Mouse (Mus musculus) T-helper 1 cell (primary cell): ENCODE data around the gene Gsto1.

Source experiments
- in situ Hi-C: fragments of 300-600 bp; cut with MboI, MseI; formaldehyde crosslinking; loops from one replicate; pipeline ENCODE4 v1.15.1; 2025; ENCODE audit warnings: high pct_unique_total_duplicates

The Gsto1 gene

GRCm38 (mm10) chr19:47888037-47888436 is 33.3 kb downstream of the Gsto1 start:
- in situ Hi-C loops = no loop called here

- in situ Hi-C loops = no loop called here
Observed at GRCm38 (mm10) chr19:47890489-47891130, 35.8 kb downstream of the Gsto1 start.

GRCm38 (mm10) chr19:47891562-47892312 is 37.0 kb downstream of the Gsto1 start:
- in situ Hi-C loops = no loop called here

GRCm38 (mm10) chr19:47893092-47893491 is 38.3 kb downstream of the Gsto1 start:
- in situ Hi-C loops = no loop called here

GRCm38 (mm10) chr19:47898472-47899079 is 43.8 kb downstream of the Gsto1 start:
- in situ Hi-C loops = no loop called here

- in situ Hi-C loops = no loop called here
Observed at GRCm38 (mm10) chr19:47900012-47900411, 45.2 kb downstream of the Gsto1 start.

- in situ Hi-C loops = no loop called here
Observed at GRCm38 (mm10) chr19:47900558-47900957, 45.8 kb downstream of the Gsto1 start.

- in situ Hi-C loops = no loop called here
Observed at GRCm38 (mm10) chr19:47902316-47903201, 47.8 kb downstream of the Gsto1 start.

GRCm38 (mm10) chr19:47903679-47904078 is 48.9 kb downstream of the Gsto1 start:
- in situ Hi-C loops = no loop called here

- in situ Hi-C loops = no loop called here
Observed at GRCm38 (mm10) chr19:47905081-47905480, 50.3 kb downstream of the Gsto1 start.

- in situ Hi-C loops = no loop called here
Observed at GRCm38 (mm10) chr19:47905603-47906002, 50.8 kb downstream of the Gsto1 start.

GRCm38 (mm10) chr19:47907596-47907995 is 52.8 kb downstream of the Gsto1 start:
- in situ Hi-C loops = no loop called here

- in situ Hi-C loops = no loop called here
Observed at GRCm38 (mm10) chr19:47908961-47909371, 54.2 kb downstream of the Gsto1 start.

- in situ Hi-C loops = no loop called here
Observed at GRCm38 (mm10) chr19:47909387-47910116, 54.8 kb downstream of the Gsto1 start.

GRCm38 (mm10) chr19:47910117-47910618 is 55.4 kb downstream of the Gsto1 start:
- in situ Hi-C loops = no loop called here

- in situ Hi-C loops = no loop called here
Observed at GRCm38 (mm10) chr19:47910751-47911150, 56.0 kb downstream of the Gsto1 start.

- in situ Hi-C loops = no loop called here
Observed at GRCm38 (mm10) chr19:47913344-47913743, 58.6 kb downstream of the Gsto1 start.

GRCm38 (mm10) chr19:47914191-47914590 is 59.4 kb downstream of the Gsto1 start:
- in situ Hi-C loops = no loop called here
